Mouse (Mus musculus) kidney, adult 11 months (tissue): ENCODE results near the gene Susd2.

Experiments used
- DNase-seq: peaks from one replicate; pipeline ENCODE4 v3.0.0; 2022

Susd2 gene

DNA sequence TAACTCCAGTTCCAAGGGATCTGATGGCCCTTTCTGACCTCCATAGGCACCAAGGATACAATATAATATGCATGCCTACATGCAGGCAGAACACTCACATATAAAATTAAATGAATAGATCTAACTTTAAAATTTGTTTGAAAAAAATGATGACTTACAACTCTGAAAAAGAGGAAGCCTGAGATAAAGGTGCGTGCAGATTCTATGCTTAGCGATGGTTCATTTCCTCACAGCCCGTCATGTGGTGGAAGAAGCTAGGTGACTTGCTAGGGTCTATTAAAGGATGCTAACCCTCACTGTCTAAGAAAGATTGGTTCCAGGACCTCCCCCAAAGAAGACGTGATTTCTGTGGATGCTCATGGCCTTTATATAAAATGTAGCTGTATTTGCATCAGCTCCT is 27.8 kb downstream of the Susd2 start:
- DNase-seq = no peak

DNA sequence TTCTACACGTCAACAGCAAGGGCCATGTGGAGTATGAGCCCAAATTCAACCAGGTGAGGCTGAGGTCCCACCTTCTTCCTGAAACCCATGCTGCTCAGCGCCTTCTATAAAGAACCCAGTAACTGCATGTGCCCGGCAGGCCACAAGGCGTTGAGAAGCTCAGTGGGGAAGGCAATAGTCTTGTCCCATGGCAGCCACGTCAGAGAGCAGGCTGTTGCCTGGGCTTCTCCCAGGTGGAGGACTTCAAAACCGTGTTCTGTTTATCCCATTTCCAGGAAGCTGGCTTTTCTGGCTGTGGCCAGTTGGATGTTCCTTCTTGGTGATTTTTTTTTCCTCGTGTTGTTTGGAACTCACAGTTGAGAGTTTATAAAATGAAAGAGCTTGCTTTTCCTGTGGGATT is 33.3 kb downstream of the Susd2 start:
- DNase-seq = no peak

- DNase-seq = no peak
Measured at GRCm38 (mm10) chr10:75608975-75609374, 34.8 kb downstream of the Susd2 start.

DNA sequence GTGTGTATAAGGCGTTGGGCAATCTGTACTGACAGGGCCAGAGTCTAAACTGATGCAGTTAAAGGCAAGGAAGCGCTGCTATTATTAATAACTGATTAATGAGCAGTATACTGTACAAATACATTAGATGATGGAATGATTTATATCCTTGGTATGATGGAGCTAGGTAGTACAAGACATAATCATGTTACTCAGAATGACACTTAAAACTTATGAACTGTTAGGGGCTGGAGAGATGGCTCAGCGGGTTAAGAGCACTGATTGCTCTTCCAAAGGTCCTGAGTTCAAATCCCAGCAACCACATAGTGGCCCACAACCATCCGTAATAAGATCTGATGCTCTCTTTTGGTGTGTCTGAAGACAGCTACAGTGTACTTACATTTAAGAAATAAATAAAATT is 36.6 kb downstream of the Susd2 start:
- no peak for DNase-seq

GRCm38 (mm10) chr10:75605162-75605846 is 38.5 kb downstream of the Susd2 start:
- no peak for DNase-seq

GRCm38 (mm10) chr10:75600189-75600730 is 43.5 kb downstream of the Susd2 start:
- DNase-seq = no peak

DNA sequence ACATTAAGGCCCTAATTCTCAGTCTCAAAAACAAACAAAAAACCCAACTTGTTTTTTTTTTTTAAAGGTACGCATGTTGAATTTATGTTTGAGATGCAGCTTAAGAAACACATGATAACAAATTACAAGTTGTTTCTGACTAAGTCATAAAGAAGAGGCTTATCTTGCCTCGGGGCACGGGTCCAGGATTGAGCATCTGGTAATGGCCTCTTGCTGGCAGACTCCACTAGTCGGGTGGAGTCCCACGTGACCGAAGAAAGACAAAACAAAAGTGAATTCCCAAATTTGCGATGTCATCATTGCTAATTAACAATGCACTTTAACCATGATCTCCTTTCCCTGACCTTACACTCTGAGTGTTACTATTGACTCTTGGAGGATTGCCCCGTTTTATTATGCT is 47.8 kb downstream of the Susd2 start:
- no peak for DNase-seq

GRCm38 (mm10) chr10:75592585-75592984 is 51.2 kb downstream of the Susd2 start:
- no peak for DNase-seq

DNA sequence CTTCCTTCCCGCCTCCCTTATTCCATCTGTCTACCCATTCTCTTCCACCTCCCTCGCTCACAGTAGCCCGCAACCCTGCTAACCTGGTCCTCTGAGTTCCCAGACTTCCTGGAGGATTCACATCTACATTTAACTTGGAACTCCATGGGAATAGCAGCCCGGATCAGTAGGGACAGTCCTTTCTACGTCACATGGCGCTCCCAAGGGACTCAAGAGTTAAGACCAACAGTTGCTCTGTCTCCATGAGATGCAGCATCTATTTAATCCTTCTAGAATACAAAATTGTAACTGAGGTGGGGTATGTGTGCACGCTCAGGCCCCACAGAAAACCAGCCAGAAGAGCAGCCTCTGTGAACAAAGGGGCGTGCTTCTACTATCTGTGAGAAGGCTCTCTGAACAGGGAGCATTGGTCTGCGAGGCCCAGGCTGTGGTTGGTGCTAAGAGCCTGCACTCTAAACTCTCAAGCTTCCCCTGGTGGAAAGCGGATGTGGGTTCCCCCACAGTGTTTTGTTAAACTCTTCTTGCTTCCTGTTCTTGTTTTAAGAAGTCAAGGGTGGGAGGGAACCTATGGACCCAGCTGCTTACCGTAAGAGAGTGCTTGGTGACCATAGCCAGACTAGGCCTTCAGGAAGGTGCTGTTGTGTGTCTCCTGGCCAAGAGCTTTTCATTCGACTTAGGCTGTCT is 52.5 kb downstream of the Susd2 start:
- DNase-seq = peak; percentile 48

- peak; percentile 50 for DNase-seq
Measured at GRCm38 (mm10) chr10:75589651-75590050, 54.2 kb downstream of the Susd2 start.

DNA sequence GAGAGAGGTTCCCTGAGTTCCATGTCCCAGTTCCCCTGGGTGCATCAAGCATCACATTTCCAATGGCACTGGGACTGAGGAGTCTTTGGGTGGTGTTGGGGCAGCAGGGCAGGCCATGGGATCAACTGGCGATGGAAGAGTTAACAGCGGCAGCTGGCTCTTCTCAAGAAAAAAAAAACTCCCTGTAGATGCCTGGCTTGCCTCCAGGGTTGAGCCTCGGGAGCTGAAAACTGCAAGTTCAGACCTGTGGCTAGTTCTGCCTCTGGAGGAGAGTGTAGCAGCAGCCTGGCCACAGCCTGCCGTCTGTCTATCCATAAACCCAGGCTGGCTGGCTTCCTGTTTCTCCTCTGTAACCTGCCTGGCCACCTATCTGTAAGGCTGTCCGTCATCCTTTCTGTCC is 54.7 kb downstream of the Susd2 start, which contains the start of gene Ggt5:
Gene Ggt5, plus strand, starts transcription at position 212 of the 400 bp plus-strand sequence.
- peak; percentile 60 for DNase-seq

GRCm38 (mm10) chr10:75588336-75588735 is 55.5 kb downstream of the Susd2 start:
- peak; percentile 62 for DNase-seq

GRCm38 (mm10) chr10:75587781-75588180 is 56.0 kb downstream of the Susd2 start:
- no peak for DNase-seq
